Mouse (Mus musculus) bone marrow macrophage, adult 2 months (primary cell): ENCODE data around the gene 1810049J17Rik.

Source experiments
- CTCF ChIP-seq: IDR thresholded peaks from 2 replicates; pipeline ENCODE4 v1.5.1; 2012; ENCODE audit warnings: low read depth, mild to moderate bottlenecking, low read length, moderate library complexity
- POLR2A ChIP-seq: IDR thresholded peaks from 2 replicates; pipeline ENCODE4 v1.6.1; 2012; ENCODE audit warnings: mild to moderate bottlenecking, low read depth, low read length, borderline replicate concordance

- TF ChIP-seq CTCF (no peak), POLR2A (no peak)
These were observed 8.7 kb upstream of the 1810049J17Rik start for GRCm38 (mm10) chr15:12330389-12330788.
